Mouse (Mus musculus): ENCODE results near the gene Ptov1.
A peak's percentile ranks its signal among the peaks of the same experiment; 100 is the strongest.
"Not testable (repeated sequence)": the region's sequence is repeated elsewhere in the genome, so short reads cannot be mapped to it uniquely, and the experiment has no call there.

Ptov1 gene

DNA sequence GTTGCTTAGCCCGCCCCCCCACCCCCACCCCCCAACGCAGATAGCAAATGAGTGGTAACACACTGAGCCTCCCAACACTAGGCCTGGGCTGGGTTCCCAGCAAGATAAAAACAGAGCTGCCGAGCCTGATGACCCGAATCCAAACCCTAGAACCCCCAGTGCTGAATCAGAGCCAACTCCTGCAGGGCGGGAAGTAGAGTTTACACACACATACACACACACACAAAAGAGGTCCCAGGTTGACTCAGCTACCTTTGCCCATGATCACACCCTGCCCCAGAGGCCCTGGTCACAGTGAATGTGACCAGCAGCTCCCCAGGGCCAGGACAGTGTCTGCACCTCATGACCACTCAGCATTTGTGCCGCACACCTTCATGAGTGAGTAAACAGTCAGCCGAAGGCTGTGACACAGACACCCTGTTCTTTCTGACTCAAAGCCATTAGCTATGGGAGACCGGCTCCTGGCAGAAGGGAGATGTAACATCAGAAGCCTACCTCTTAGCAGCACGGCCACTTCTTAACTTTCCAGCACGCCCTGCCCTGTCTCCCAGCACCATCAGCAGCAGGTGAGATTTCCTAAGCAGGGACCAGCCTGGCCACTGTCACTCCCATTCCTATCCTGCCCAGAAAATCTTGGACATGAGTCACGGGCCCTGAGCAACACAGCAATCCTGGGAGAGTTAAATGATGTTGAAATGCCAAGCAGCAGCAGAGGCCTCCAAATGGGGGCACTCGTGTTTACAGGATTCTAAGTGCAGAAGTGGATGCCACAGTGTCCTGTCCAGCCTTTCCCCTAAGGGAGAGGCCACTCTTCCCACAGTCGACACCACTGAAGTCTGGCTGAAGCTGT, 18.9 kb upstream of the Ptov1 start:
- peak; percentile 59 to 67 for DNase-seq

DNA sequence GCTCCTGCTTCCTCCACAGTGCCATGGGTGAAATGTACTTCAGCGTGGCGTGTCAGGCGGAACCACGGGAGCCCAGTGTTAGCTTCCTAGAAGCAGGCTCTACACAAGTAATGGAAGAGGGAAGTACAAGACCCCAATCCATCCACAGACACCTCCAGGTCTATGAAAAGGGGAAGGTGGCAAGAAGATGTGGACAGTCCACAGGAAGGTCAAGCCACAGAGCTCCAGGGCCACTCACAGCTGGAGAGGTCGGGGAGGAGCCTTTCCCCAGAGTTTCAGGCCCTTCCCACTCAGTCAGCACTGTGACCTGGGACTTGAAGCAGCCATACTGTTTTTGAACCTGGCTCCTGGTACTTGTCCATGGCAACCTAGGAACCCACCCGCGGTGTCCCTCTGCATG, 17.4 kb upstream of the Ptov1 start:
- no peak for DNase-seq

DNA sequence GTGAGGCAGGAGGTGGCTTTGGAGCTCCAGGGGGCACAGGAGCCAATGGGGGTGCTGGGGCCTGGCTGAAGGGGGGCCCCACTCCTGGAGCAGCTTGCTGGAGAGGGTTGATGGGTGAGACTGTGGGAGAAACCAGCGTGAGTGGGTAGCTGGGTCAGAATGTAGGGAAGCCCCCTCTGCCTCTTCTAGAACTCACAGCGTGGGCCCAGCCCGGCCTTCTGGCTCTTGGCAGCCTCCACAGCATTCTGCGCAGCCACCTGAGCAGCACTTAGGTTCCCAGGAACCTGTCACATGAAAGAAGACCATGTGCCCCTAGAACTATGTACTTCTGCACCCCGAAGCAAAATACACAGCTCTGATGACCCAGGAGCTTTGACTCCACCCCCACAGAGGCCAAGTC, 15.0 kb upstream of the Ptov1 start:
- peak; percentile 48 to 55 for DNase-seq

DNA sequence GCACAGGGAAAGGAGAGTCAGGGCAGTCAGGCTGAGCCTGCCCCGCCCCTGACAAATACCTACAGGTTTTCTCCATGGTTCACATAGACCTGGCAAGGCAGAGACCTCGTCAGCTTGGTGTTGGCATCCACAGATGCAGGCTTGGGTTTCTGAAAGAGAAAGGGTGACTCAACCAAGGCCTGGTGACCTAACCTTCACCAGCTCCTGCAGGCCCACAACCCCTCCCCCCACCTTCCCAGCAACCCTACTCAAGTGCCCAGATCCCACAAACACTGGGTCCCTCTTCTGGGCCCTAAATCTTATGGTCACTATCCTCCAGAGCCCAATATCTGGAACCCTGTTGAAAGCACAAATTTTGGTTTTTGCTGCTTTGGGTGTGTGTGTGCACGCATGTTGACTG, 13.4 kb upstream of the Ptov1 start:
- DNase-seq, result no peak

DNA sequence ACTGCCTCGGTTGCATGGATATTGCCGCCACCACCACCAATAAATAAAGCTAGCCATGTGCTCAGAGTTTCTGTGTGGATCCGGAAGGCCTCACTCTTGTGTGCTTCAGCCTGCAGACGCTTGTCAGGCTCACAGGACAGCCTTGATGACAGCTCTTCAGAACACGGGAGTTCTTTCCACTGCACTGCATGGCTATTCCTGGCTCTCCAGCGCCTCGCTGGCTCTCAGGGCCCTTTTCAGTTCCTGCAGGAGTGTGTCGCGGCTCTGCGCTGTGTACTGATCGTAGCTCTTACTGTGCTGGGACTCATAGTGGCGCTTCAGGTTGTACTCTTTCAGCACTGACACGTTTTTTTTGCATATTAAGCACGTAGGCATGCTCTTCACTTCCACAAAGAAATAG, 8.2 kb upstream of the Ptov1 start:
- no peak for DNase-seq

DNA sequence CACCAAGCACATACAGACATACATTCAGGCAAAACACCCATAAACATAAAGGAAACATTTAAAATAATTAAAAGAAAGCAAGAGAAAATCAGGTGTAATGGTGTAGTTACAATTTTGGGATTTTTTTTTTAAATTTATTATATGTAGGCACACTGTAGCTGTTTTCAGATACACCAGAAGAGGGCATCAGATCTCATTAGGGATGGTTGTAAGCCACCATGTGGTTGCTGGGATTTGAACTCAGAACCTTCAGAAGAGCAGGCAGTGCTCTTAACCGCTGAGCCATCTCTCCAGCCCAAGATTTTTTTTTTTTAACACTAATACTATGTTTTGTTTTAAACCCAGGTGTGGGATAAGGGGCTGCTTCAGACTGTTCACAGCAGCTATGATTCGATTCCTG, 2.2 kb upstream of the Ptov1 start:
- not testable (repeated sequence) for DNase-seq

DNA sequence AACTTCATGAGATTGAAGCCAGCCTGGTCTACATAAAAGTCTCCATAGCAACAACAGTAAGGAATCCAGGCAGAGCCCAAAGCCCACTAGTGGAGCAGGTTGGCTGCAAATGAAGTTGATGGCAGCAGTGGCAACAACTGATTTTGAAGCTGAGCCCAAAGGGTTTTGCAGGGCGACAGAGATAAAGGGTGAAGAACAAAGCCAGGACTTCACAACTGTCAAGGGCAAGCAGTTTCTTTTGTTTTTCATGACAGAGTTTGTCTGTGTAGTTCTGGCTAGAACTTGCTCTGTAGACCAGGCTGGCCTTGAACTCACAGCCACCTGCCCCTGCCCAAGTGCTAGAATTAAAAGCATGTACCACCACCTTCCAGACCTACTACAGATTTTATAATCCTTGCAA, 1.6 kb upstream of the Ptov1 start:
- DNase-seq, result no peak

DNA sequence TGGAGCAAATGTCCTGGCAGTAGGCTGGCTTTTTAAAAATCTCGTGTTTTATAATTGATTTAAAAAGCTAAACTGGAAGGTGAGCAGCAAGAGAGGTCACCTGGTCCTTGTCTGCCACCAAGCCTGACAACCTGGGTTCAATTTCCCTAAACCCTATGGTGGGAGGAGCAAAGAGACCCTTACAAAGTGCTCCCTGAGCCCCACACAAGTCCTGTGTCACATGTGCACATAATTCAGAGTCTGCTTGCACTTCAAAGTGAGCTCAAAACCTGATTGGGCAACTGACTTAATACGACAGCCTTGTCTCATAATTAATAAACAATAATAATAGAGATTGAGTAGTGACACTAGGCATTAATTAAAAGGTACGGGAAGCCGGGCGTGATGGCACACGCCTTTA, 1.0 kb upstream of the Ptov1 start:
- no peak for DNase-seq

DNA sequence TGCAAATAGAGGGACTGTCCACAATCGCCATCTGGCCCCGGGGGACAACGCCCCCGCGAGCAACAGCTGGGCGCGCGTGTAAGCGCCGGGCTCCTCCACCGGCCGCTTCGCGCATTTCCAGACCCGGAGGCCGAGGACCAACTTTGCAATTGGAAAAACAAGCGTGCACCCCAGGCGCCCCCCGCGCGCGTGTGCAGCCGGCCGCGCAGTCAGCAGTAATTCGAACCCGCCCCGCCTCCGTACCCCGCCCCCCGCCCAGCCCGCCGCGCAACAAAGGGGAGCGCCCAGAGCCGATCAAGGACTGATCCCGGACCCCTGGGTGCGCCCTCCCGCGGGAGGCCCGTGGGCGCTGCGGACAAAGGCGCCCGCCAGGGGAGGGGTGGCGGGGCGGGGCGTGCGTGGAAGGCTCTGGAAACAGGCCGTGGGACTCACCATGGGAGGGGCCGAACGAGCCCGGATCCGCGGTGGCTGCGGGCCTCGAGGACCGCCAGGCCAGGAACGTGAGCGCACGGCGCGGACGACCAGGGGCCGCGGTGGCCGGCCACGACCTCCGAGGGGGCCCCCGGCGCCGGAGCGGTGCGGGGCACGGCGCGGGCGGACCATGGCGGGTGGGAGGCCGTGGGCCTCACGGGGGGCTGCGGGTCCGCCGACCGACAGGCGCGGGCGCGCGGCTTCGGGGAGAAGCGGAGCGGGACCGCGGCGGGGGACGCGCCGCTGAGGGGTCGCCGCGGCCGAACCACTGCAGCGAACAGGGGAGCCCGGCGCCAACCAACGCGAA, 480 bp downstream of the Ptov1 start:
- DNase-seq, result peak; percentile 72 to 74

DNA sequence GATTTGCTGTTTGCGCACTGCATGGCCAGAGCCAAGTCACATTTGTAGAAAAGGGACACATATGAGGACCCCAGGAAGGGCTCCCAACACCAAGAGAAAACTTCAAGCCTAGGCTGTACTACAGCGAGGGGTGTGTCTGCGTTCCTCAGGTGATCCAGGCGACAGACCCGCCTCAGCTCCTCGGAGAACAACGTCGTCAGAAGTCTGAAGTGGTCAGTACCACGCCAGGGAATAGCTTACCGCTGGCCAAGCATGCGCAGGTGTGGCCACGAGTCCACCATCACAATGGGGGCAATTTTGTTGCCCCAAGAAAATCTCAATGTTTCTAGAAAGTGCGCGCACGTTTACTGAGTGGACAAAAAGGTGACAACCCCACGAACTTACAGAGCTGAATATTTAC, 1.1 kb downstream of the Ptov1 start:
- no peak for DNase-seq

DNA sequence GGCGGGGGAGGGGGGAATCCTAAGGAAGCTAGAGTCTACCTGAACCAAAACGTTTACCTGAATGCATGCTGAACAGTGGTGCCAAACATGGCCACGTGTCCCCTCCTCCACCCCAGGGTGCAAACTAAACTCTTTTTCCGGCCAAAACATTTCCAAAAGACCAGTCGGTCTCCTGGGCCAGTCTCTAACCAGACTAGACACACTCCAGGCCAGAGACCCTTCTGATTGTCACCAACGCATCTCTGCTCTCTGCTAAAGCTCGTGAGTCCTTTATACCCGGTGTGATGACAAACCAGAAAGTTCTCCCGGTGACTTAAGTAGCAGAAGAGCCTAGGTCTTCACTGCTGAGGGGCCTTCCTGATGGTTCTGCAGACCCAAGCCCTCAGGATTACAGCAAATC, 1.8 kb downstream of the Ptov1 start:
- DNase-seq, result no peak

DNA sequence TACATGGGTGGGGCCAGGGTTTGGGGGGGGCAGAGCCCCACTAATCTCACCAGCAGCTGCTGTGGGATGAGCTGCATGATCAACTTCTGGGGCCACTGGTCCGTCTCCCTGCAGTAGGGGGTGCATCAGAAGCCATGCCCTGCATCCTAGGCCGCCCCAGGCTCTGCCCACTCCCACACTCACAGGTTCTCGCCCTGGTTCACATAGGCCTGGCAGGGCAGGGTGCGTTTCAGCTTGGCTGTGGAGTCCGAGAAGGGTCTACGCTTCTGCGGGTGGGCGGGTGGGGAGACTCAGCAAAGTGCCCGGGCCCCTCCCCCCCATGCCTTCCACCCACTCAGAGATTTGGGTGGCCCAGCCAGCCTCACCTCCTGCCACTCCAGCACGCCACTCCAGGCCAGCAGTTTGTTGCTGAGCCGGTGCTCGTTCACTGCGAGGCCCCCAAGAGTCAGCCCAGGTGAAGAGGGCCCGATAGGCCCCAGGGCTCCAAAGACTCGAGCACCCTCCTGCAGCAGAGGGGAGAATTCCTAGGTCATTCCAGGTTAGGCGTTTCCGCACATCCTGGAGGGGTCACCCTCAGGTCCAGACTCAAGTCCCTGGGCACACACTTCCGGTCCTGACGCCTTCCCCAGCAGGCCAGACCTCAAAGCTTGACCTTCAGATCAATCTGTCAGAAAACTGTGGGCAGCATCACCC, 2.4 kb downstream of the Ptov1 start:
- DNase-seq, result no peak

DNA sequence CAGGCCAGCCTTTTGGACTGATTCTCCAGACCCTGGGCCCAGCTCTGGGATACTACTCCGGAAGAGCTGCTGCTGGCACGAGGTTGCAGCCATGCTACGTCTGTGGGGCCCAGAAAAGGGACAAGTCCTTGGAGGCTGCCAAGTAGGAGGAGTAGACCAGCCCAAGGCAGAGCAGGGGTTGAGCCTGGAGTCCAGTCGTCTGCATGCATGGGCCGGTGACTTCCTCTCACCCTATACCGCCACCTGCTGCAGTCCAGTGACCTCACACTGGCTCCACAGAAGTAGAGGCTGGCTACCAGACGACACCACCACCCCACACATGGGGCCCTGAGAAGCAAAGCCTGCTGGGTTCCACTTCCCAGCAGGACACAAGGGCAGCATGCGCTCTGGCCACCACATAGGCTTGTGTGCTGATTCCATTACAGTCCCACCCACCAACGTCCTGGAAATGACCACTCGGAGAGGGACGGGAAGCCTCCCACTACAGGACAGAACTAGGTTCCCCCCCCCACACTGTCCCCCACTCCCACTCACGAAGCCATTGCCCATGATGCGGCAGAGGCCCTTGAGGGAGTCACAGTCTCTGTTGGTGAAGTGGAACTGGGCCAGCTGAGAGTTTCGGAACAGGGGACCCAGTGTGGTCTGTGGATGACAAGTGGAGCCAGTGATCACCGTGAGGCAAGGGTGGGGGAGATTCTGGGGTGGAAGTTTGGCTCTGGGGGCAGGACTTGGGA, 3.1 kb downstream of the Ptov1 start:
- peak in 1 of 2 experiments; percentile 47 for DNase-seq

DNA sequence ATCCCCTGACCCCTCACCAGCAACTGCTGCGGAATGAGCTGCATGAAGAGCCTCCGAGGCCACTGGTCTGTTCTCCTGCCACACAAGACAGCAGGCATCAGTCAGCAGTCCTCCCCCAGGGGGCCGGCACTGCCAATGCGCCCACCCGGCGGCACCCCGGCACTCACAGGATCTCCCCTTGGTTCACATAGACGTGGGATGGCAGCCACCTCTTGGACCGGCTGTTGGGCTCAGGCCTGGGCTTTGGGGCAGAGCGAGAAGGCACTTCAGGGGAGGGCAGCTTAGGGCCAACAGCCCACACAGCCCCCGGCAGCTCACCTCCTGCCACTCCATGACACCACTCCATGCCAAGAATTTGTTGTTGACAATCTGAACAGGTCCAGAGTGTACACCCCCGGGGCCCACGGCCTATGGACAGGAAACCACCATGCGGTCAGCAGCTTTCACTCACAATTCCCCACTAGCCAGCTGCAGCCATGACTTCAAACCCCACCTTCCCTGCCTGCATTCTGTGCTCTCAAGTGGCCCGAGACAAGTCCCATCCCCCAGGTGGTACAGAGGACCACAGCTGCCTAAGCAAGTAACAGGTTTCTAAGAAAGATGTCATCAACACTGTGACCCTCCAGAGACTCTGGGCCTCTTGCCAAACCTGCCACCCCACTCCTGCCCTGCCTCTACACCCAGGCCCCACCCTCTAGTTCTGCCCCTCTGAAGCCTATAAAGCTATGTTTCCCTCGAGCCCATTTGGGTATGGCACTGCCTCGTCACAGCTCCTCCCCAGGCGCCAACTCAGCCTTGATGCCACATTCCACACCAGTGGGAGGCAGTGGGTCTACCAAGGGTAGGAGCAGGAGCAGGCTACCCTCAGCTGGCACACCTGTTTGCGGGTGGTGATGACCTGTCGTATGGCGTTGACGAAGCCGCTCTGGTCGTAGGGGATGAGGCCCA, 4.7 kb downstream of the Ptov1 start:
- DNase-seq, result peak in 1 of 2 experiments; percentile 57

DNA sequence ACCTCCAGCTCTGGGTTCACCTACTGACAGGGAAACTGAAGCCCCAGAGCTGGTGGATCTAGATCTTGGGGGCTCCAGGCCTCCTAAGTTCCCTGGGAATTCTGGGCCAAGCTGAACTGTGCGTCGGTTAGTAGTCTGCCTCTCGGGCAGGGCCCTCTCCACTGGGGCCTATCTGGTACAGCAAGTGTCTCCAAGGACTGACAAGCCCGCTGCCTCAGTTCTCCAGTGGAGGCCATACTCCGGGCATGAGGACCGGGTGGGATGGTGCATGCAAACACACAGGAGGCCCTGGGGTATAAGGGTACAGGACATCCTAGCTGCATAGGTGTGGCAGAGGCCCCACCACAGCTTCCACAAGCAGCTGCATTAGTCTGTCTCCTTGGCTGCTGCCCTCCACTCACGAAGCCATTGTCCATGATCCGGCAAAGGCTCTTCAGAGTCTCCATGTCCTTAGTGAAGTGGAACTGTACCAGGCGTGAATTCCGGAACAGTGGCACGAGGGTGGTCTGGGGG, 5.5 kb downstream of the Ptov1 start:
- no peak for DNase-seq

DNA sequence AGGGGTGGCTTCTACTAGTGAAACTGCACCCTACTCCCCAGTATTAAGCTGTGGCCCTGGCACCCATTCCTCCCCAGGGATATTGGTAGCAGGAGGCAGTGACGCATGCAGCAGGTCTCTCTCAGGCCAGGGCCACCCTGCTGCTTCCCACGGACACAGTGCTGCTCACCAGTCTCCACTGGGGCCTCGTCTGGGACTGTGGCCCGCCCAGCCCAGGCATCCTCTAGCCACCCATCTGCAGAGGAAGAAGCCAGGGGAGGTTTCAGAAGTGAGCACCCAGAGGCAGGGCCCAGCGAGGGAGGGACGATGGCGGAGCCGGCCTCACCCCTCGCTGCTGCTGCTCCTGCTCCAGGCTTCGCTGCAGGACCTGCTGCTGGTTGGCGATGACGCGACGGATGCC, 6.4 kb downstream of the Ptov1 start:
- DNase-seq, result no peak

DNA sequence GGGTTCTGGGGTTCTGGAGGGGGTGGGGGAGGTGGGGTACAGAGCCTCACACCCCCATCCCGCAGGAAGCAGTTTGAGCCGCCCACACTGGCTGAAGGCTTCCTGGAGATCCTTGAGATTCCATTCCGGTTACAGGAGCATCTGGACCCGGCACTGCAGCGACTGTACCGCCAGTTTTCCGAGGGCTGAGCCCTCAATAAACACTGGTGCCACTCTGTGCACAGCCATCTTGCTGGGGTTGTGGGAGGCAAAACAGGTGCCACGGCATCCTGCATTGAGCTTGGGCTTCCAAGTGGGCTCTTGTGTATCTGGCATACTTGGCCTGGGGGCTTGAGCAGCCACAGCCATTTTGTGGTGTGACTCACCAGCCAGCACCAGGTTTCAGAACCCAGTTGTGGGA, 7.2 kb downstream of the Ptov1 start:
- DNase-seq, result no peak

DNA sequence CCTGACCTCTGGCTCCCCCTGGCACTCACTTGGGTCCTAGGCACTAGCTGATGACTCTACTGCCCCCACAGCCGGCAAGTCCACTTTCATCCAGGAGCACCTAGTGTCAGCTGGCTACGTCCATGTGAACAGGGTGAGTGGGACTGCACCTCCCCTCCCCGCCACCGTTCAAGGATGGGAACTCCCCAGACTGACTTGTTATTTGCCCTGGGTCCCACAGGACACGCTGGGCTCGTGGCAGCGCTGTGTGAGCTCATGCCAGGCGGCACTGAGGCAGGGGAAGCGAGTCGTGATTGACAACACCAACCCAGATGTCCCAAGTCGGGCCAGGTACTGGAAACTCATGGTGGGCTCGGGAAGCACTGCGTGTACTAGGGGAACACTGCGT, 8.2 kb downstream of the Ptov1 start:
- DNase-seq, result no peak

DNA sequence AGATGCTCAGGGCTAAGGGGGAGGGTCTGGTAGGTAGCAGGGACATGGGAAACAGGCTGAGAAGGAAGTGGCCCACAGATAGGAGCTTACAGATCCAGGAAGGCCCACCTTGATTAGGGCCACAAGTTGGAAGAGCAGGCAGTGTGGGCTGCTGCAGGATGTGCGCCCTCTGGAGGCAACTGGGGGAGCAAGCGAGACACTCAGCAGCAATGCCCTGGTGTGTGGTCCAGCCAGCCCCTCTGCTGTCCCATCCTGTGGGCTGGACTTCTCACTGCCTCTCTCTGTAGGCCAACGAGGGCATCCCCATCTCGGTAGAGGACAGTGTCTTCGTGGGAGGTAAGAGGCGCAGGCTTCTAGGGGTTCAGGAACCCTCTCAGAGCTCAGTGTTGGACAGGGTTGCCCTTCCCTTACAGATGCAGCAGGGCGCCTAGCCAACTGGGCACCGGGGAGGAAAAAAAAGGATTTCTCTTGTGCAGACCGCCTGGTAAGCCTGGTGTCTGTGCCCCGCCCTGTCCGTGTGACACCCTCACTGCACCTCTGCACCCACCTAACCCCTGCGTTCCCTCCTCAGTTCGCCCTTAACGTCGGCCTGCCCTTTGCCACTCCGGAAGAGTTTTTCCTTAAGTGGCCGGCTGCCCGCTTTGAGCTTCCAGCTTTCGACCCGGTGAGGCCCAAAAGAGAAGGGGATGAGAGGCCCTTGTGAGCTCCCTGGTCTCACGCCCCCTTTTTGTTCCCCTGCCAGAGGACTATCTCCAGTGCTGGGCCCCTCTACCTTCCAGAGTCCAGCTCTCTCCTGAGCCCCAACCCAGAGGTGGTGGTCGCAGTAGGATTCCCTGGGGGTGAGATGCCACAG, 8.8 kb downstream of the Ptov1 start:
- DNase-seq, result peak; percentile 77 to 87

DNA sequence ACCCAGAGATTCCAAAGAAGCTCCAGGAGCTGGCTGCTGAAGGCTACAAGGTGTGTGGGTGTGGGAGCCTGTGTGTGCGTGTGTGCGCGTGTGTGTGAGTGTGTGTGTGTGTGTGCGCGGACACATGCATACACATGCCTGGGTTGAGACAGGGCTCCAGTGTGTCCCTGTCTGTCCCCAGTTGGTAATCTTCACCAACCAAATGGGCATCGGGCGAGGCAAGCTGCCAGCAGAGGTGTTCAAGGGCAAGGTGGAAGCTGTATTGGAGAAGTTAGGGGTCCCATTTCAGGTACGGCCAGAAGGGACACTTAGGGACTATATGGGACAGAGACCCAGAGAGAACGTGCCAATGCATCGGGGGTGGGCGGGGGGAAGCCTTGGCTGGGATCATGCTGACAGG, 9.7 kb downstream of the Ptov1 start:
- DNase-seq, result no peak

DNA sequence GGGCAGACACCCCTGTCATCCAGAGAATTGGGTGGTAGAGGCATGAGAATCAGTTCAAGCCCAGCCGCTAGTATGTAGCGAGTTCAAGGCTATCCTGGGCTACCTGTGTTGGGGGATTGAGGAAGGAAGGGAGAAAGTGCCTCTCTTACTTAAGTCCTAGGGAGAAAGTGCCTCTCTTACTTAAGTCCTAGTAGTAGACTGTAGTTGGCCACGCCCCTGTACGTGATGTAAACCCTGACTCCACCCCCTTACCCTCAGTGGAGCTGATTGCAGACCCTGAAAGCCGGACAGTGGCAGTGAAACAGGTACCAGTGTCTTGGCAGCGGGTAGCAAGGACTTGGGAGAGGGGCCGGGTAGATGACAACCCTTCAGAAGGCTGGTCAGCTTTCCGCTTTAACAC, 11.7 kb downstream of the Ptov1 start:
- DNase-seq, result no peak
